Mouse (Mus musculus): ENCODE measurements around the gene Stn1. TPM values are rescaled to one million over a fixed set of nuclear protein-coding genes. Genes with fewer than 3 reads are reported as not detected.

The Stn1 gene
- total RNA-seq, 4 experiments from 2014 or later = 19.3 to 22.2 (median 20.0) TPM

DNA sequence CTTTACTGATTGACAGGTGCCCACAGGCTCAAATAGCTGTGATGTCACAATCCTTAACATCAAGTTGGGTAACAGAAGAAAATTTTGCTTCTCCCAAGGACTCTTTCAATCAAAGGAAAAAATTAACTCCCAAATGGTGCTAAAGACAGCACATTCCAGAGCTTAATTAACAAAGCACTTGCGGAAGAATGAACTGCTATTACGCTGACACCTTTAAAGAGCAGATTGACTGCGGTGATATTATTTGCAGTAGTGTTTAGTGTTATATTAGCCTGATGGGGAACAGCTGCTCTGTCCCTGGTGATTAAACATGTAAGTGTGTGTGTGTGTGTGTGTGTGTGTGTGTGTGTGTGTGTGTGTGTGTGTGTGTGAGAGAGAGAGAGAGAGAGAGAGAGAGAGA lies 7.7 kb upstream of the Stn1 start:
- DNase-seq (ENCODE audit: low spot score) = no peak

GRCm38 (mm10) chr19:47542441-47542840 lies 5.1 kb upstream of the Stn1 start:
- DNase-seq (ENCODE audit: low spot score) = no peak

- DNase-seq (ENCODE audit: low spot score) = no peak
Observed at GRCm38 (mm10) chr19:47538801-47539200, 1.5 kb upstream of the Stn1 start.

GRCm38 (mm10) chr19:47537879-47538278 lies 572 bp upstream of the Stn1 start:
- peak; percentile 65 for DNase-seq (ENCODE audit: low spot score)

- DNase-seq (ENCODE audit: low spot score) = peak; percentile 98
Observed at GRCm38 (mm10) chr19:47536521-47537299, 597 bp downstream of the Stn1 start.

- DNase-seq (ENCODE audit: low spot score) = no peak
Observed at GRCm38 (mm10) chr19:47534131-47534530, 3.2 kb downstream of the Stn1 start.

DNA sequence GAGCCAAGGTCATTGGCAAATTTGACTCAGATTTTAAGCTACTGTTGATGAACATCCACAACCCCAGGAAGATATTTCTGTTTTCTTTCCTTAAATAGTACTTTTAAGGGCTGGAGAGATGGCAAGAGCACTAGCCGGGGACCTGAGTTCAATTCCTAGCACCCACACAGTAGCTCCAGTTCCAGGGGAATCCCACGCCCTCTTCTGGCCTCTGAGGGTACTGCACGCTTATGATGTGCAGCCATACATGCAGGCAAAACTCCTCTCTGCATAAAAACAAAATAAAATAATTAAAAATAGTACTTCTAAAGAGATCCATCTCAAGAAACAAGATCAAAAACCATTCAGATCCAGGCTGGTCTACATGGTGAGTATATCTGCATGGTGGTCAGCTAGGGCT lies 4.9 kb downstream of the Stn1 start:
- no peak for DNase-seq (ENCODE audit: low spot score)

- no peak for DNase-seq (ENCODE audit: low spot score)
Observed at GRCm38 (mm10) chr19:47531309-47531708, 6.0 kb downstream of the Stn1 start.

- peak; percentile 41 for DNase-seq (ENCODE audit: low spot score)
Observed at GRCm38 (mm10) chr19:47526239-47526986, 10.9 kb downstream of the Stn1 start.

GRCm38 (mm10) chr19:47524905-47525304 lies 12.4 kb downstream of the Stn1 start:
- DNase-seq (ENCODE audit: low spot score) = no peak

DNA sequence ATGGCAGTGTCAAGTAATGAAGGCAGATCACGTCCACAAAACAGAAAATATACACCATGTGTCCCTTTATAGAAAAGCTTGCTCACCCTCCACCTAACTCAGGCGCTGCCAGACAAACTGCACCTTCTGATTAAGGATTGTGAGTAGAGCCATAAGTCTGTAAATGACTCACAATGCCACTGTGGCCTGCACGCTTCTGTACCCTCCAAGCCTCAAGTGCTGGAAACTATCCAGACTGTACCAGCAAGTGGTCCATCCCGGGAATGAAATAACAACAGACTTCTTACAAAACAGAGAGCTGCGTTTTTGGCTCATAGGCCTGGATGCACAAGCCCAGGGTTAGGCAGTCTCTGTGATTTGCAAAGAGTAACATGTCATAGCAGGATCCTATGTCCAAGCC lies 15.9 kb downstream of the Stn1 start:
- DNase-seq (ENCODE audit: low spot score) = no peak

GRCm38 (mm10) chr19:47519163-47519893 lies 18.0 kb downstream of the Stn1 start:
- DNase-seq (ENCODE audit: low spot score) = no peak

DNA sequence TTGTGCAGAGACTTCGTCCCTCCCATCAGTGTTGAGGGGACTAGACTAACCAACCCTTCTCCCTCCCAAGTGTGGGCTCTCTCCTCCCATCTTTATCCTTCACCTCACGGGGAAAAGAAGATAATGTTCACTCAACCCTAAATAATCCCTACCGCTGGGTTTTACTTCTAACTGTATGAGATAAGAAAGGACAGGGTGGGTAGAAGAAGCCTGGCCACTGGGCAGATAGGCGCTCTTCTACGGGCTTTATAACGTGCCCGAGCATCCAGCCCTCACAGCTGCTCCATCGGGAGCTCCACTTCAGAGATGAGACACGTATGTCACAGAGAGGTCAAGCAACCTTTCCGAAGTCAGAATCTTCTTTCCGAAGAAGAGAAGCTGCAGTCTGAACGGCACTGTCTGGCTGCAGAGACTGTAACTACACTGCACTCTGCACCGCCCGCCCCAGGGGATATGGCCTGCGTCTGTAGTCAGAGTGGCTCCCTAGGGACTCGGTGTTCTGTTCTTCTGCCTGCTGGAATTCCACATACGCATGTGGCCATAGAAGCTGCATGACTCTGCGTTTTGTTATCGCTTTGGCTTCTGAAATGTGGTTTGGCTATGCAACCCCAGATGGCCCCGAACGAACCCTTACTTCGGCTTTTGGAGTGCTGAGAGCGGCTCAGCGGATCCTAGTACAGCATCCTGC lies 18.7 kb downstream of the Stn1 start:
- DNase-seq (ENCODE audit: low spot score) = peak; percentile 87

- no peak for DNase-seq (ENCODE audit: low spot score)
Observed at GRCm38 (mm10) chr19:47517570-47517969, 19.7 kb downstream of the Stn1 start.

GRCm38 (mm10) chr19:47516879-47517278 lies 20.4 kb downstream of the Stn1 start:
- DNase-seq (ENCODE audit: low spot score) = no peak

GRCm38 (mm10) chr19:47515091-47515490 lies 22.2 kb downstream of the Stn1 start:
- DNase-seq (ENCODE audit: low spot score) = no peak

DNA sequence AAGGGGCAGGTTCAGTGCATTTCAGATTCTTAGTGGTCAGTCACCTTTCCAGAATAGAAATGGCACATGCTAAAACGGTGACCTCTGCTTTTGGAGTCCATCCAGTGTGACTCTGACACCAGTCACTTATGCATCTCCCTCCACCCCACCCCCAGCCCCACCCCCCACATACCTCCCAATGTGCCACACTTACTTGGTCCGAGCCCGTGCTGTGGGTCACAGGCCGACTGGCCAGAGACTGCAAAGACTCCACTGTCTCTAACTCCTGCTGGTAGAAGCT lies 23.7 kb downstream of the Stn1 start:
- no peak for DNase-seq (ENCODE audit: low spot score)

GRCm38 (mm10) chr19:47512794-47513617 lies 24.3 kb downstream of the Stn1 start:
- no peak for DNase-seq (ENCODE audit: low spot score)

DNA sequence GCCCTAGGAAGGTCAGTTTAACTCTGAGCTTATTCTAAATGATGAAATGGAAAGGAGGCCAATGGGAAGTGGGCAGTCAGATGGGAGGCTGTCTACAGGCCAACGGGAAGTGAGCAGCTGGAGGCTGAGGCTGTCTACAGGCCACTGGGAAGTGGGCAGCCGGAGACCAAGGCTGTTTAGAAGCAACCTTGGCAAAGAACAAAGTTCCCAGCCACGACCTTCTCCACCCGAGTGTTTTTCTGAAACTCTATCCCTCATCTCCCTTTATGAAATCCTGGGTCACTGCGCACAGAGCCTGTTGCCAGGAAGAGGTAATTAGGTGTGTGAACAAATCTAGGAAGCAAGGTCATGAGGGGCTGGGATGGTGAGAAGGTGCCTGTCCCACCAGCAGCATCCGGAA lies 25.3 kb downstream of the Stn1 start:
- DNase-seq (ENCODE audit: low spot score) = no peak

GRCm38 (mm10) chr19:47511294-47511675 lies 26.0 kb downstream of the Stn1 start:
- DNase-seq (ENCODE audit: low spot score) = no peak

Data from heart, adult 8-10 months (tissue).